Mouse (Mus musculus) midbrain, embryonic 12.5 days (tissue): ENCODE measurements around the gene Fen1. TPM values are rescaled to one million over a fixed set of nuclear protein-coding genes. Genes with fewer than 3 reads are reported as not detected.

Source experiments
- ATAC-seq: fragments of 200-750 bp; cut with Nextera tagmentation; 2 replicates; pipeline ENCODE4 v1.8.0; 2017; ENCODE audit warnings: low read depth, moderate TSS enrichment, moderate library complexity; ENCODE audit not compliant: low FRiP score
- H3K27ac ChIP-seq: fragments of 300-500 bp; sonication (generic); replicated peaks from 2 replicates; pipeline ENCODE4 v1.5.1; 2016; ENCODE audit warnings: mild to moderate bottlenecking
- H3K27me3 ChIP-seq: fragments of 300-500 bp; sonication (generic); 2 replicates; pipeline ENCODE4 v1.6.1; 2016; ENCODE audit warnings: mild to moderate bottlenecking
- H3K36me3 ChIP-seq: fragments of 300-500 bp; sonication (generic); 2 replicates; pipeline ENCODE4 v1.6.1; 2016
- H3K4me1 ChIP-seq: fragments of 300-500 bp; sonication (generic); 2 replicates; pipeline ENCODE4 v1.6.1; 2016
- H3K4me2 ChIP-seq: fragments of 300-500 bp; sonication (generic); replicated peaks from 2 replicates; pipeline ENCODE4 v1.6.1; 2016; ENCODE audit warnings: mild to moderate bottlenecking, moderate library complexity
- H3K4me3 ChIP-seq: fragments of 300-500 bp; sonication (generic); 2 replicates; pipeline ENCODE4 v1.5.1; 2016; ENCODE audit warnings: mild to moderate bottlenecking
- H3K9ac ChIP-seq: fragments of 300-500 bp; sonication (generic); replicated peaks from 2 replicates; pipeline ENCODE4 v1.6.1; 2016; ENCODE audit warnings: mild to moderate bottlenecking, moderate library complexity
- H3K9me3 ChIP-seq: fragments of 300-500 bp; sonication (generic); 2 replicates; pipeline ENCODE4 v1.6.1; 2016; ENCODE audit warnings: mild to moderate bottlenecking
- WGBS: fragments of 180-500 bp; shearing (Covaris S2); methylation state at CpG from one replicate; pipeline ENCODE4 v1.1.7; 2016; 5-methylcytosine and 5-hydroxymethylcytosine counted together
- polyA plus RNA-seq: library from polyadenylated mRNA; unstranded; fragments of >200 nt; fragmentation: Nextera tagmentation; extraction: Ambion mirVana; gene quantifications from 2 replicates; pipeline ENCODE4 v1.2.1, GENCODE M21; 2016

The Fen1 gene
- polyA plus RNA-seq, 1 experiment from 2014 or later: 98.9 TPM

DNA sequence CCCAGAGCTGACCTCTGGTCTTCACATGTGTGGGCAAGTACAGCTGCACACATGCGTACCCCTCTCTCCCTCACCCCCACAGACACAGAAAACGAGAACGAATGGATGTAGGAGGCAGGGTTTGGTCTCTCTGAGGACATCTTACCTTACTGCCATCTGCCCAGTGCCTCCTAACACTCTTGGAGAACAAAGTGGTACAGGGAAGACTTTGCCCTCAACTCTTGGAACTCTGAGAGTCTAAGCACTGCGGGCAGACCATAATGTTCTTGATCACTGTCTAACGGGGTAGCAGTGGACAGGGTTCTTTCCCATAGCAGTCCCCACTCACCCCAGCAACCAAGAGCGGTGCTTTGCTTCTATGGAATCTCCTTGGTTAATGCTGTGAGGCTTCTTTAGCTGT is 14.9 kb downstream of the Fen1 start:
- 95% methylated on average over 6 of the region's 6 CpGs for WGBS

GRCm38 (mm10) chr19:10188281-10188811 is 15.6 kb downstream of the Fen1 start:
- Histone ChIP-seq H3K36me3 (peaks cover 81% of the 10 kb centered on the region), H3K9me3 (no peaks in the 10 kb centered on the region), H3K4me3 (no peak overlapping the region), H3K4me1 (peaks cover 29% of the 10 kb centered on the region), H3K27me3 (no peaks in the 10 kb centered on the region), H3K27ac (no peak overlapping the region), H3K9ac (no peak overlapping the region), H3K4me2 (no peak overlapping the region)
- 87% methylated on average over 10 of the region's 10 CpGs for WGBS
- ATAC-seq: no peak

More for the DNA sequence above, 14.9 kb downstream of the Fen1 start:
- no peak overlapping the region for H3K27ac ChIP-seq
- H3K9me3 ChIP-seq: no peaks in the 10 kb centered on the region
- H3K4me2 ChIP-seq: no peak overlapping the region
- ATAC-seq: no peak
- H3K36me3 ChIP-seq: peaks cover 87% of the 10 kb centered on the region
- no peaks in the 10 kb centered on the region for H3K27me3 ChIP-seq
- no peak overlapping the region for H3K9ac ChIP-seq
- peaks cover 28% of the 10 kb centered on the region for H3K4me1 ChIP-seq
- H3K4me3 ChIP-seq: no peak overlapping the region

- Histone ChIP-seq H3K4me1 (peaks cover 34% of the 10 kb centered on the region), H3K36me3 (peaks cover 63% of the 10 kb centered on the region), H3K27me3 (no peaks in the 10 kb centered on the region), H3K4me3 (no peak overlapping the region), H3K4me2 (no peak overlapping the region), H3K9me3 (no peaks in the 10 kb centered on the region), H3K9ac (no peak overlapping the region), H3K27ac (no peak overlapping the region)
- no peak for ATAC-seq
- whole genome bisulfite sequencing: 93% methylated on average over 8 of the region's 8 CpGs
These were observed 17.4 kb downstream of the Fen1 start for GRCm38 (mm10) chr19:10186569-10186968.

GRCm38 (mm10) chr19:10185876-10186275 is 18.1 kb downstream of the Fen1 start:
- WGBS: 96% methylated on average over 3 of the region's 3 CpGs
- Histone ChIP-seq H3K9me3 (no peaks in the 10 kb centered on the region), H3K27ac (no peak overlapping the region), H3K9ac (no peak overlapping the region), H3K4me2 (no peak overlapping the region), H3K27me3 (no peaks in the 10 kb centered on the region), H3K4me3 (no peak overlapping the region), H3K4me1 (peaks cover 34% of the 10 kb centered on the region), H3K36me3 (peaks cover 58% of the 10 kb centered on the region)
- ATAC-seq: no peak

DNA sequence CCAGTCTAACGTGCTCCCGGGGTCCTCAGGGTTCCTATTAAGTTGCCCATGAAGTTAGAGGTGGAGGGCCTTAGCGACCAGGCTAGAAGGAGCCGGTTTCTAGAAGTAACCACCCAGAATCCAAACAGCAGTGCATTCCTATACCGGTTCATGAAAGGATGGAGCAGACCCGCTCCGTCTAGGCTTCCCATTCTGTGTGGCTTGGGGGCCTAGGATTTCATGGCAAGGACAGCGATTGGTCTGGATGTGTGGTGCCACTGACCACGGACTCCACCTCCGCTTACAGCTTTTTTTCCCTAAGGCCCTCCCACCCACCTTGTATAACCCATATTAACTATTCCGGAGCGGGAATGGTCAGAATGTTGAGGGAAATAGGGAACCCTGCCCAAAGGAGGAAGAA is 19.9 kb downstream of the Fen1 start:
- Histone ChIP-seq H3K27ac (peak overlapping the region; percentile 94), H3K4me1 (peaks cover 34% of the 10 kb centered on the region), H3K27me3 (no peaks in the 10 kb centered on the region), H3K4me3 (peak overlapping the region; percentile 84), H3K9ac (peak overlapping the region; percentile 97), H3K36me3 (peaks cover 43% of the 10 kb centered on the region), H3K9me3 (no peaks in the 10 kb centered on the region), H3K4me2 (peak overlapping the region; percentile 81)
- 0 out of 2 replicates have a peak, but pooled peaks have one; percentile 32 for ATAC-seq
- 11% methylated on average over 12 of the region's 12 CpGs for WGBS

DNA sequence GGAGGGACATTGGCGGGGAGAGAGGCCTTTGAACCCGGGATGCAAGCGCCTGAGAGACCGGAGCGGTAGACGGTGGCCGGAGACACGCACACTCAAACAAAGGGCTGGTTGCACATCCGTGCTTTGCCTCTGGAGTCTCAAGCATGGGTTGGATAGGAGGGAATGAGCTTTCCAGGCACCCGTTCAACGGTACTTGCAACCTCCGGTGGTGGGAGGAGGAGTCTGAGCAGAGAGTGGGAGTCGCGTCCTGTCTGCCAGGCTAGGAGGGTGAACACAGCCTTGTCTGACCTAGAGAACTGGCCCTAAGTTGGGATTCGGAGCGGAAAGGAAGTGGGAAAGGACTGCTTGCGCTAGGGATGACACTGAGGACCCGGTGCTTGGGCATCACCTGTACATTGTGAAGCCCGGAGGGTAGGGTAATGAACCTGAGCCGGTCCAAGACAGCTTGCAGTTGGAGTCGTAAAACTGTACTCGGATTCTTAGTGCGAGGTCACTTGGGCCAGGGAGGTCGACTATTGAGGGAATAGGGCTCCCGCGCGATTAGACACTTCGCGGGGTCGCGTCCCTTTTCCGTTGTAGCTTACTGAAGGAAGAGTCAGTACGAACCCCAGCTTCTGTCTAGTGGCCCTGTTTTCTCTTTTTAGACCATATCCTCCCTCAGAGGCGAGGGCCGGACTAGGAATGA is 20.5 kb downstream of the Fen1 start:
- no peaks in the 10 kb centered on the region for H3K9me3 ChIP-seq
- H3K27me3 ChIP-seq: no peaks in the 10 kb centered on the region
- peak overlapping the region; percentile 84 for H3K4me3 ChIP-seq
- H3K27ac ChIP-seq: peak overlapping the region; percentile 94
- WGBS: under 1% methylated on average over 35 of the region's 35 CpGs
- peaks cover 36% of the 10 kb centered on the region for H3K36me3 ChIP-seq
- ATAC-seq: peak; percentile 65
- H3K4me2 ChIP-seq: peak overlapping the region; percentile 81
- peaks cover 34% of the 10 kb centered on the region for H3K4me1 ChIP-seq
- peak overlapping the region; percentile 97 for H3K9ac ChIP-seq

DNA sequence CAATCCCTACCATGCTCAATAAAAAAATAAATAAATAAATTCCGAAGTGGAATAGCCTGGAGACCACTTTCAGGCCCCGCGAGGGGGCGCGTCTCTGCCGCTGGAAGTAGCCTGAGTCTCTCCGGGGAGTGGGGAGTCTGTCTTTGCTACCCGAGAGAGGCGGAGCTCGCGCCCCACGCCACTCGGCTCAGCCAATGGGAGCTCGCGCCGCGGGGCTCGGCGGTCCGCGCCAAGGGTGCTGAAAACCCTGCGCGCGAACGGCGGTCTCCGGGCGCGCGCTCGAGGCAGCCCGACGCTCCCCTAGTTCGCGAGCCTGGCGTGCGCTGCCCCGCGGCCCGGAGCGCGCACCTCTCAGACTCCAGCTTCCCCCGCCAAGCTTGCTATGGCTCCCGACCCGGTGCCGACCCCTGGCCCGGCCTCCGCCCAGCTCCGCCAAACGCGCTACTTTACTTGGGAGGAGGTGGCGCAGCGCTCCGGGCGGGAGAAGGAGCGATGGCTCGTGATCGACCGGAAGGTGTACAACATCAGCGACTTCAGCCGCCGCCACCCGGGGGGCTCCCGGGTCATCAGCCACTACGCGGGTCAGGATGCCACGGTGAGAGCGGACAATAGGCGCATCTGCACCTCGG is 21.2 kb downstream of the Fen1 start, which contains the start of gene Fads1:
Gene Fads1, plus strand, starts transcription at position 219 of the 629 bp plus-strand sequence.
- H3K36me3 ChIP-seq: peaks cover 30% of the 10 kb centered on the region
- WGBS: 1% methylated on average over 70 of the region's 70 CpGs
- ATAC-seq: peak; percentile 97

DNA sequence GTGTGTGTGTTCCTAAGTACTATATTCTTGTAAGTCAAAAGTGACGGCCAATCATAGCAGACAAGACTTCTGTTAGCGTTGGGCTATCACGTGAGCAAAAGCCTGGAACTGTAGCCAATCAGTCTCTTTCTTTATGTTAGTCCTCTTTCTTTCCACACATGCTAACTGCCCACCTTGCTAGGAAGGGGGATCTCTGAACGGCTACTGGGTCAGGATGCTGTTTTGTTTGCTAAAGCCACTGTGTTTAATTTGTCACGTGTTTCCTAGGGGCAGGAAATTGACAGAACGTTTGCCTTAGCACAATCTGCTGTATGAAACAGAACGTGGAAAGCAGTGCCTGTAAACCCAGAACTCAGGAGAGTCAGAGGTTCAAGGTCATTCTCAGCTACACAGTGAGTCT is 21.8 kb downstream of the Fen1 start:
- H3K9ac ChIP-seq: peak overlapping the region; percentile 37; the same call in 1 of the 2 replicates
- peaks cover 34% of the 10 kb centered on the region for H3K4me1 ChIP-seq
- peak overlapping the region; percentile 81 for H3K4me2 ChIP-seq
- H3K36me3 ChIP-seq: peaks cover 23% of the 10 kb centered on the region
- no peak for ATAC-seq
- peak overlapping the region; percentile 84 for H3K4me3 ChIP-seq
- H3K27ac ChIP-seq: peak overlapping the region; percentile 94
- no peaks in the 10 kb centered on the region for H3K9me3 ChIP-seq
- 37% methylated on average over 7 of the region's 7 CpGs for WGBS
- no peaks in the 10 kb centered on the region for H3K27me3 ChIP-seq

More for the DNA sequence above, 21.2 kb downstream of the Fen1 start, which contains the start of gene Fads1:
- peak within 1 kb of the TSS; percentile 84 for H3K4me3 ChIP-seq
- peak within 1 kb of the TSS; percentile 94 for H3K27ac ChIP-seq
- peaks cover 34% of the 10 kb centered on the region for H3K4me1 ChIP-seq
- H3K27me3 ChIP-seq: no peaks in the 10 kb centered on the region
- no peaks in the 10 kb centered on the region for H3K9me3 ChIP-seq
- peak within 1 kb of the TSS; percentile 97 for H3K9ac ChIP-seq
- H3K4me2 ChIP-seq: peak within 1 kb of the TSS; percentile 81

DNA sequence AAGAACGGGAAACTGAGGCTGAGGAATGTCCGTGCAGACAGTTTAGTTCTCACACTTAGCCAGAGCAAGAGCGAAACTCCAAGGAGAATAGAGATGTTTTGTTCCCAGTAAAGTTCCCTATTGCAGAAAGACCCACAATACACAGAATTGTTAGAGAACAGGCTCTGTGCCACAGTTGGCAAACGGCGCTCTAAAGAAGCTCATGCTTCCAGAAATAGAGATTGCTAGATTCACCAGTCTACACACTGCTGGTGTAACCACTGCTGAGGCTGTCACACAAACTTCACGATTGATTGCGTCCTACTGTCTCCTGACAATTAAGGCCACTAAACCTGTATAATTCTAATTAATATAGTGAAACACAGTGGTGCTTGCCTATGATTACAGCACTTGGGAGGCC is 22.7 kb downstream of the Fen1 start:
- WGBS: 93% methylated on average over 7 of the region's 7 CpGs
- no peak for ATAC-seq

DNA sequence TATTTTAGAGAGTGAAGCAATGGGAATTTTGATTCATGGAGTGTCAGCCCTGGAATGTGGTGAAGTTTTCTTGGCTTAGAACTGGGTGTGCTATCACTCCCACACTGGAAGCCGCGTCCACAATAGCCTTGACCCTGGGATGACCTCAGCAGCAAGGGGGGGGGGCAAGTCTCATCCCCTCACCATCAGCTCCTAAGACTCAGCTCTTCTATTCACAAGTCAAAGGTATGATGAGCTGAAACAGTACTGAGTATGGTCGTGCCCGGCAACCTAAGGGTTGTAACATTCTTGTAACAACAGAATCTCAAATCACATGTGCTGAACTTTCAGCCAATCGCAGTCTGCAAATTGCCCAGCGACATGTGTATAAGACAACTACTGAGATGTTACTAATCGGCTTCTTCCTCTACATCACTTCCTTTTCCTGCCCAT is 27.0 kb downstream of the Fen1 start:
- Histone ChIP-seq H3K27ac (no peak overlapping the region), H3K36me3 (no peaks in the 10 kb centered on the region), H3K9me3 (no peaks in the 10 kb centered on the region), H3K9ac (no peak overlapping the region), H3K4me1 (0 out of 2 replicates have a peak, but pooled peaks cover under 1% of the 10 kb centered on the region), H3K27me3 (no peaks in the 10 kb centered on the region), H3K4me3 (no peak overlapping the region), H3K4me2 (no peak overlapping the region)
- 77% methylated on average over 7 of the region's 7 CpGs for WGBS
- ATAC-seq: no peak

More for the DNA sequence above, 22.7 kb downstream of the Fen1 start:
- no peak overlapping the region for H3K4me3 ChIP-seq
- H3K36me3 ChIP-seq: peaks cover 14% of the 10 kb centered on the region
- peaks cover 29% of the 10 kb centered on the region for H3K4me1 ChIP-seq
- no peaks in the 10 kb centered on the region for H3K27me3 ChIP-seq
- H3K9ac ChIP-seq: no peak overlapping the region
- no peak overlapping the region for H3K27ac ChIP-seq
- H3K4me2 ChIP-seq: no peak overlapping the region
- H3K9me3 ChIP-seq: no peaks in the 10 kb centered on the region

GRCm38 (mm10) chr19:10176477-10176876 is 27.5 kb downstream of the Fen1 start:
- 47% methylated on average over 1 of the region's 1 CpGs for WGBS
- no peak overlapping the region for H3K27ac ChIP-seq
- H3K36me3 ChIP-seq: no peaks in the 10 kb centered on the region
- no peaks in the 10 kb centered on the region for H3K27me3 ChIP-seq
- no peak overlapping the region for H3K9ac ChIP-seq
- no peaks in the 10 kb centered on the region for H3K4me1 ChIP-seq
- H3K4me2 ChIP-seq: no peak overlapping the region
- H3K4me3 ChIP-seq: no peak overlapping the region
- ATAC-seq: no peak
- H3K9me3 ChIP-seq: no peaks in the 10 kb centered on the region

GRCm38 (mm10) chr19:10174956-10175355 is 29.0 kb downstream of the Fen1 start:
- no peak for ATAC-seq

More at GRCm38 (mm10) chr19:10174956-10175355, 29.0 kb downstream of the Fen1 start:
- Histone ChIP-seq H3K4me3 (no peak overlapping the region), H3K27ac (no peak overlapping the region), H3K4me2 (no peak overlapping the region), H3K27me3 (no peaks in the 10 kb centered on the region), H3K9me3 (no peaks in the 10 kb centered on the region), H3K4me1 (no peaks in the 10 kb centered on the region), H3K9ac (no peak overlapping the region), H3K36me3 (no peaks in the 10 kb centered on the region)
- WGBS: 83% methylated on average over 4 of the region's 4 CpGs
